Mouse (Mus musculus) lung, postnatal 0 days (tissue): ENCODE measurements around the gene Ift22.

Experiments
- CTCF ChIP-seq: IDR thresholded peaks from 2 replicates; pipeline ENCODE4 v1.5.1; 2016; ENCODE audit warnings: antibody characterized with exemption, mild to moderate bottlenecking
- EP300 ChIP-seq: IDR thresholded peaks from 2 replicates; pipeline ENCODE4 v1.6.1; 2016; ENCODE audit warnings: antibody characterized with exemption, mild to moderate bottlenecking, control low read depth

- TF ChIP-seq CTCF (no peak), EP300 (no peak)
Observed at GRCm38 (mm10) chr5:136923751-136924478, 16.0 kb downstream of the Ift22 start.
